Mouse (Mus musculus) layer of hippocampus, adult 9-10 months (tissue): ENCODE results near the gene Pnpla5.
"Not testable (repeated sequence)": the region's sequence is repeated elsewhere in the genome, so short reads cannot be mapped to it uniquely, and the experiment has no call there.

Experiments used
- DNase-seq: peaks from one replicate; pipeline ENCODE4 v3.0.0; 2022; ENCODE audit warnings: low spot score

Pnpla5 gene

GRCm38 (mm10) chr15:84123075-84123474 is at the start of gene Pnpla5:
Gene Pnpla5, minus strand, starts transcription at chr15:84123175.
- DNase-seq = no peak

DNA sequence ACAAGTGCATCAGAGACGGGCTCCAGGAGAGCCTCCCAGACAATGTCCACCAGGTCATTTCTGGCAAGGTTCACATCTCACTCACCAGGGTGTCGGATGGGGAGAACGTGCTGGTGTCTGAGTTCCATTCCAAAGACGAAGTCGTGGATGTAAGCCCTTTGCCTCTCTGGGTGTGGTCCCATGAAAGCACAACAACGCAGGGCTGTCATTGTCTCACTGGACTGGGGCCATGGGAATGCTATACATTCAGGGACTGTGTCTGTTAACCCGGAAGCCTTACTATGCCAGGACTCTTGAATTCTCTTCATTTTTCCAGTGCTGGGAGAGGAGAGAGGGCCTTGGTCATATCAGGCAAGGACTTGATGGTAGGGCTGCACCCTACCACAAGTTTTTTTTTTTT is 48.2 kb upstream of the Pnpla5 start:
- DNase-seq = no peak

DNA sequence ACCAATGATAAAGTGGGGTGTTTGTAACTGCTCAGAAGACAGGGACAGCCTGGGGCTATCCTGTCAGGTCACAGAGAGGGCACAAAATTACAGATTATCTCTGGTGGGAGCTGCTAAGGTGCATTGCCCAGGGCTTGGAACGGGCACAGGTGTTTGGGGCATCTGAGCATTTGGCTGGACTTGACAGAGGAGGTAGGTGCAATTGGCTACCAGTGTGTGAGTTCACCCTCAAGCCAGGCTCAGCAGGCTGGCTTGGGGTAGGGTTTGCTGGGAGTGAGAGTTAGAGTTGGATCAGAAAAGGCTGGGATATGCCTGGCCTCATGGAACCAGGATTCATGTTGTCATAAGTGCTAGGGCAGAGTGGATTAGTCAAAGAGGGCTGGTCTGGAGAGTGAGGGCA is 46.5 kb upstream of the Pnpla5 start:
- no peak for DNase-seq

GRCm38 (mm10) chr15:84168170-84169161 is 45.5 kb upstream of the Pnpla5 start:
- DNase-seq = no peak

- peak; percentile 89 for DNase-seq
Measured at GRCm38 (mm10) chr15:84167600-84167999, 44.6 kb upstream of the Pnpla5 start, which contains the start of gene Pnpla3. Gene Pnpla3, plus strand, starts transcription at chr15:84167837.

GRCm38 (mm10) chr15:84166818-84167217 is 43.8 kb upstream of the Pnpla5 start:
- DNase-seq = no peak

GRCm38 (mm10) chr15:84161871-84162270 is 38.9 kb upstream of the Pnpla5 start:
- no peak for DNase-seq

DNA sequence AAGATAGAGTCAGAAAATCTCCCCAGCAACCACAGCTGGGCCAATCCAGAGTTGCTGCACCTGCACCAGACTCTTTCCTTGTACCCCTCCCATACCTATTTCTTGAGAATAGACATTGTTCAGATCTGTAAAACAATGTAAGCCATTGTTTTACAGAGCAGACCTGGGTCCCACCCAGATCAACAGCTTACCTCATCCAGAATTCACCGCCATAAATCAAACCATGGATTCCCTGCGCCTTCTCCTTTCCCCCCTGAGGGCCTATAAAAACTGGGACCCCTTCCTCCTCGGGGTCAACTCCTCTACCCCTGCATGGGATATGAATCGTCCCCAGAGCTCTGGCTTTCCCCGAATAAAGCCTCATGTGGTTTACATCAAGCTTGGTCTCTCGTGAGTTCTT is 34.6 kb upstream of the Pnpla5 start:
- not testable (repeated sequence) for DNase-seq

GRCm38 (mm10) chr15:84156158-84156557 is 33.2 kb upstream of the Pnpla5 start:
- no peak for DNase-seq

DNA sequence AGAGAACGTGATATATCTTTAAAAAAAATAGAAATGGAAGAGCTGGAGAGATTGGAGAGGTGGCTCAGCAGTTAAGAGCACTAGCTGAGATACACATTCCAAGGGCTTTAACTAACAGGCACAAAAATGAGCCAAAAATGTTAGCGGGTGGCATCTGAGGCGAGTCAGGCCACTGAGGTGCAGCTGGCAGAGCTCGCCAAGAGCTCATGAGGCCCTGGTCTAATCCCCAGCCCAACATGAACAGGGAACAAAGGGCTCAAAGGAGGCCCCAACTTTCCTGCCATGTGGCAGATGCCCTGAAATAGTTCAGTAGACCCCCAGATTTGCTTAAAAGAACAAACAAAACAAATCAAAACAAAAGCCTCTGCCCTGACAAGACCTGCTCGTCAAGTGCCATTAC is 18.0 kb upstream of the Pnpla5 start:
- DNase-seq = no peak

DNA sequence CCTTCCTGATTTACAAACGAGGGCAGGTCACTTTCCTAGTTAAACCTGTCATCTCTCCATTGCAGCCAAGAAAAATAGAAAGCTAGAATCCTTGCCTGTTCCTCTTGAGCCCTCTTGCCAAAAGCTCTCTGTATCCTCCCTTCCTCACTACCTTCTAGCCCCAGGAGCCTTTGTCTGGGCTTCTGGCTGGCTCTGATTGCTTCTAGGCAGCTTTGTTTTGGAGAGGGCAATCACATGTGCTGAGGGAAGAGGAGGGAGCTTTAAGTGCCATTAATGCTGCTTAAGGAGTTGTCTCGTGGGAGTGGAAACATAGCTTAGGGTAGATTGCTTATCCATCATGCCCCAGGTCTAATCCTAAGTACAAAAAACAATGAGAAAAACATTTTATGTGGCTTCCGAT is 17.1 kb upstream of the Pnpla5 start:
- DNase-seq = no peak

- DNase-seq = no peak
Measured at GRCm38 (mm10) chr15:84139592-84140005, 16.6 kb upstream of the Pnpla5 start.

GRCm38 (mm10) chr15:84136473-84137415 is 13.8 kb upstream of the Pnpla5 start:
- no peak for DNase-seq

GRCm38 (mm10) chr15:84135472-84135871 is 12.5 kb upstream of the Pnpla5 start:
- no peak for DNase-seq

- DNase-seq = no peak
Measured at GRCm38 (mm10) chr15:84133440-84133839, 10.5 kb upstream of the Pnpla5 start.

DNA sequence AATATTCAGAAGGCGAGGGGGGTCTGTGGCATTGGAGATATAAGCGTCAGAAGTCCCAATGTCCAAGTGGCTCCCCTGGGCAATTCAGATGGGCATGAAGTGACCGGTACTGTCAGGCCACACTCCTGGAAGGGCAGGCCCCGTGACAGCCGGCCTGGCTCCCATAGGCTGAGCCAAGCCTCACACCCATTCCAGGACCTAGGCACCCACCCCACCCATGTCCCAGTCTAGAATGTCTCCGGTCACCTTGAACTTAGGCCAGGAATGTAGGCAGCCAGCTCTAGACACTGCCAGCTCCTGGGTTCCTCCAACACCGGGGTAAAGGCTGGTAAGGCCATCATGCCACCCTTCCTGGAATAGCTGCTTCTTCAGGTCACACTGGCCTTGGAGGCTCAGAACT is 9.0 kb upstream of the Pnpla5 start:
- no peak for DNase-seq

DNA sequence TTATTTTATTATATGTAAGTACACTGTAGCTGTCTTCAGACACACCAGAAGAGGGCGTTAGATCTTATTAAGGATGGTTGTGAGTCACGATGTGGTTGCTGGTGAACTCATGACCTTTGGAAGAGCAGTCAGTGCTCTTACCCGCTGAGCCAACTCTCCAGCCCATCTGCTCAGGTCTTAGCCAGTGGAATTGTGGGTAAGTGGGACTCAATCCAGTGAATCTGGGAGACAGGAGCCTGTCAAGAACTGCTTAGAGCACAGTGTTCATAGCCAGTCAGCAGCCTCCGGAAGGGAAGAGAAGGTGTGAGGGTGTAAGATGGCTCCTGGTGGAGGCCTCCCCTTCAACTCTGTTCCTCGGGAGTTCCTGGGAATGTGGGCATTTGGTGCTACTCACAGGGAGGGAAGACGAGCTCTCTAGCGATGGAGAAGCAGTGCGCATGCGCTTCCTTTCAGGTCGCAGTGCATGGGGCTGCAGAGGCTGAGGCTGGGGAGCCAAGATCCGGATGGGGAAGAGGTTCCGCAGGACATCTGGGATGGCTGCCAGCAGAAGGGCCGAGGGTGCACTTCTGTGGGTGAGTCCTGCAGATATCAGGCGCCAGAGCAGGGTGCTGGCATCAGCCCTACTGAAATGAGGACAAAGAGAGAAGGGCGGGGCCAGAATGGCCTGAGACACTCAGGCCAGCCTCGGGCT is 8.3 kb upstream of the Pnpla5 start:
- no peak for DNase-seq

DNA sequence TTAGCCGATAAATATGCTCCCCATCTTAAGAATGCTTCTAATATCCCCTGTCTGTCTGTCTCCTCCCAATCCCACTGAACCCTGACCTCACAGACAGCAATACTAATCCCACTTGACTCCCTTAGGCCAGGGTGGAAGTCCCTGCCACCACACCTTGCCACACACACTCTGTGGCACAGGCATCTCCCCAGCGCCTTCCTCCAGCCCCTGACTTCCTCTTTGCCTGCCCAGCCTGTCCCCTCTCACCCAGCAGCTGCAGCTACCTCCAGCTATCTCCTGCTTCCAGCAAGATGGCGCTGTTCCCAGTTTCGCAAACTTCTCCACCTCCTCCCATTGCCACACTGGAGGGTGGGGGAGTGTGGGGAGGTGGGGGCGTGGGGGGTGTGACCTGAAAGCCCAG is 3.9 kb upstream of the Pnpla5 start:
- DNase-seq = no peak

DNA sequence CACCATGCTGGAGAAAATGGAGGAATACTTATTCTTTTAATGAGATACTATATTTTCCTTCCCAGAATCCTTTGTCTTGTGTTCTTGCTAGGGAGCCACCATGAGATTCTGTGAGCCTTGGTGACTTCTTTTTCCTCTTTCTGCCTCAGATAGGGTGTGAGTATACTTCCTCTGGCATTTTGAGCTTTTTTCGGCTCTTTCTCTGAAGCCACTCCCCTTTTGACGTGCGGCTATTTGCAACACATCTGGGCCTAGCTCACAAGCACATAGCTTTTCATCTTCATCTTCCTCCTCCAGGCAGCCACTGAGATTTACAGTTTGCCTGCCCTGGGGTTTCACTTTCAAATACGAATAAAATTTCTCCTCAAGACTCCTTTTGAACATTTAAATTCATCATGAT is 3.5 kb upstream of the Pnpla5 start:
- DNase-seq = no peak

- no peak for DNase-seq
Measured at GRCm38 (mm10) chr15:84124086-84124485, 1.1 kb upstream of the Pnpla5 start.

GRCm38 (mm10) chr15:84121036-84121435 is 1.9 kb downstream of the Pnpla5 start:
- DNase-seq = no peak

GRCm38 (mm10) chr15:84120612-84121011 is 2.4 kb downstream of the Pnpla5 start:
- no peak for DNase-seq
